Mouse (Mus musculus) heart, adult 8-10 months (tissue): ENCODE measurements at regions not wholly inside any gene's neighbourhood (a gene's known extent, or its start where the extent isn't known, plus 50 kb on each side); places are given as distances from the start of the nearest gene placed in this dataset. TPM values are rescaled to one million over a fixed set of nuclear protein-coding genes. Genes with fewer than 3 reads are reported as not detected.

ENCODE experiments used
- microRNA-seq: library from miRNA; unstranded; fragments of <30 nt; microRNA quantifications from one replicate; pipeline ENCODE4 v1.2.0, GENCODE M21; 2022

Small RNA genes lying in the stretch of these regions (microRNA-seq; reads per million reads assigned to microRNA genes)
- gene Gm26190 = not detected
